Mouse (Mus musculus) G1E (cell line): Measurements from ENCODE around the gene Hoxd9. TPM values are rescaled to one million over a fixed set of nuclear protein-coding genes. Genes with fewer than 3 reads are reported as not detected.

ENCODE experiments used
- ATAC-seq: 2 replicates; pipeline ENCODE4 v1.8.0; 2016; ENCODE audit warnings: mild to moderate bottlenecking; ENCODE audit not compliant: insufficient number of reproducible peaks, poor library complexity, low FRiP score, severe bottlenecking; ENCODE audit errors: extremely low read depth
- DNase-seq: peaks from one replicate; pipeline ENCODE4 v3.0.0; 2012; ENCODE audit warnings: low spot score
- H3K27me3 ChIP-seq: 2 replicates; pipeline ENCODE4 v1.6.1; 2012; ENCODE audit warnings: mild to moderate bottlenecking, low read length, inconsistent platforms; ENCODE audit not compliant: insufficient read depth
- H3K36me3 ChIP-seq: replicated peaks from 2 replicates; pipeline ENCODE3; 2012; ENCODE audit warnings: mild to moderate bottlenecking, inconsistent platforms
- H3K4me1 ChIP-seq: 2 replicates; pipeline ENCODE4 v1.6.1; 2012; ENCODE audit warnings: low read depth, low read length, inconsistent platforms, mixed read lengths; ENCODE audit not compliant: insufficient read depth
- H3K4me3 ChIP-seq: 2 replicates; pipeline ENCODE4 v1.5.1; 2012; ENCODE audit warnings: low read depth, mild to moderate bottlenecking, inconsistent platforms, low read length, moderate library complexity, mixed read lengths
- H3K9me3 ChIP-seq: replicated peaks from 2 replicates; pipeline ENCODE4 v1.6.1; 2012; ENCODE audit warnings: inconsistent platforms
- CTCF ChIP-seq: IDR thresholded peaks from 2 replicates; pipeline ENCODE4 v1.5.1; 2012; ENCODE audit warnings: low read depth, low read length, inconsistent platforms, mixed read lengths
- GATA1 ChIP-seq: IDR thresholded peaks from 2 replicates; pipeline ENCODE4 v1.6.1; 2012; ENCODE audit warnings: borderline replicate concordance, low read length, inconsistent platforms, mixed read lengths
- GATA2 ChIP-seq: IDR thresholded peaks from 2 replicates; pipeline ENCODE4 v1.6.1; 2012; ENCODE audit warnings: low read depth, low read length, inconsistent platforms, borderline replicate concordance
- POLR2AphosphoS5 ChIP-seq: IDR thresholded peaks from 2 replicates; pipeline ENCODE4 v1.6.1; 2012; ENCODE audit warnings: low read depth, low read length, inconsistent platforms; ENCODE audit not compliant: insufficient replicate concordance
- TAL1 ChIP-seq: conservative IDR thresholded peaks from 2 replicates; pipeline ENCODE4 v1.6.1; 2012; ENCODE audit warnings: low read depth, low read length, inconsistent platforms, mixed read lengths
- polyA plus RNA-seq: library from polyadenylated mRNA; stranded (reverse); fragments of >175 nt; gene quantifications from 2 replicates; pipeline ENCODE4 v1.2.3, GENCODE M21; 2012
- total RNA-seq, 2 experiments: library from RNA; stranded (forward) in 1 of 2; stranded (reverse) in 1 of 2; fragments of 200-1000 nt in 1 of 2; fragments of >200 nt in 1 of 2; fragmentation: Nextera tagmentation in 1 of 2; gene quantifications; 2 replicates each; pipeline ENCODE4 v1.2.3; 2014 to 2017

The Hoxd9 gene
- total and polyA plus RNA-seq, 3 experiments, result not detected

GRCm38 (mm10) chr2:74747006-74747405 lies 49.5 kb downstream of the Hoxd9 start:
- Histone ChIP-seq H3K36me3 (no peaks in the 10 kb centered on the region), H3K27me3 (peaks cover 35% of the 10 kb centered on the region), H3K4me1 (peaks cover 6% of the 10 kb centered on the region; the same call in 1 of the 2 replicates), H3K4me3 (no peak overlapping the region), H3K9me3 (peaks cover 13% of the 10 kb centered on the region; the same call in 1 of the 2 replicates)
- ATAC-seq, result no peak
- TF ChIP-seq GATA2, result no peak
- TF ChIP-seq POLR2AphosphoS5, result no peak
- TF ChIP-seq TAL1, result no peak
- no peak for TF ChIP-seq GATA1
- TF ChIP-seq CTCF, result no peak
- DNase-seq, result no peak

GRCm38 (mm10) chr2:74747661-74748141 lies 50.2 kb downstream of the Hoxd9 start:
- no peaks in the 10 kb centered on the region for H3K36me3 ChIP-seq
- peaks cover 13% of the 10 kb centered on the region; the same call in 1 of the 2 replicates for H3K9me3 ChIP-seq
- no peak overlapping the region for H3K4me3 ChIP-seq
- peaks cover 35% of the 10 kb centered on the region for H3K27me3 ChIP-seq
- TF ChIP-seq POLR2AphosphoS5 (no peak), GATA1 (no peak), GATA2 (no peak), CTCF (no peak), TAL1 (no peak)
- H3K4me1 ChIP-seq, result peaks cover 6% of the 10 kb centered on the region; the same call in 1 of the 2 replicates
- DNase-seq (no peak), ATAC-seq (no peak)

GRCm38 (mm10) chr2:74748436-74748995 lies 51.0 kb downstream of the Hoxd9 start:
- no peaks in the 10 kb centered on the region for H3K36me3 ChIP-seq
- no peak overlapping the region for H3K4me3 ChIP-seq
- H3K27me3 ChIP-seq, result peaks cover 42% of the 10 kb centered on the region
- peaks cover 15% of the 10 kb centered on the region; the same call in 1 of the 2 replicates for H3K9me3 ChIP-seq
- DNase-seq, result no peak
- TF ChIP-seq TAL1, result no peak
- no peak for TF ChIP-seq CTCF
- TF ChIP-seq POLR2AphosphoS5, result no peak
- H3K4me1 ChIP-seq, result peaks cover 6% of the 10 kb centered on the region; the same call in 1 of the 2 replicates
- no peak for ATAC-seq

- DNase-seq (no peak), ATAC-seq (no peak)
- peaks cover 6% of the 10 kb centered on the region; the same call in 1 of the 2 replicates for H3K4me1 ChIP-seq
- no peaks in the 10 kb centered on the region for H3K36me3 ChIP-seq
- H3K27me3 ChIP-seq, result peaks cover 35% of the 10 kb centered on the region
- no peak overlapping the region for H3K4me3 ChIP-seq
- TF ChIP-seq POLR2AphosphoS5, result no peak
- TF ChIP-seq TAL1, result no peak
- TF ChIP-seq GATA1, result no peak
- peaks cover 15% of the 10 kb centered on the region; the same call in 1 of the 2 replicates for H3K9me3 ChIP-seq
These were observed 52.0 kb downstream of the Hoxd9 start for GRCm38 (mm10) chr2:74749337-74750121.

Other genes with a start within 250 kb of the Hoxd9 start
- 49.3 and 96.8 TPM in 2 replicates for gene Lnpk, start 118.3 kb upstream of the Hoxd9 start, total RNA-seq (2014; fragmentation: Nextera tagmentation)
- 44.5 and 49.1 TPM in 2 replicates for gene Lnpk, start 118.3 kb upstream of the Hoxd9 start, total RNA-seq (2017)
- gene Lnpk, start 118.3 kb upstream of the Hoxd9 start, polyA plus RNA-seq, result 8.5 and 15.2 TPM in 2 replicates
- not detected in 2 replicates for gene Evx2, start 38.2 kb upstream of the Hoxd9 start, total RNA-seq (2014; fragmentation: Nextera tagmentation)
- gene Evx2, start 38.2 kb upstream of the Hoxd9 start, total RNA-seq (2017), result 0.05 TPM in 1 of 2 replicates, not detected in the other
- gene Evx2, start 38.2 kb upstream of the Hoxd9 start, polyA plus RNA-seq, result not detected in 2 replicates
- not detected in 2 replicates for gene Hoxd13, start 29.4 kb upstream of the Hoxd9 start, total RNA-seq (2014; fragmentation: Nextera tagmentation)
- 0.05 and 0.17 TPM in 2 replicates for gene Hoxd13, start 29.4 kb upstream of the Hoxd9 start, total RNA-seq (2017)
- not detected in 2 replicates for gene Hoxd13, start 29.4 kb upstream of the Hoxd9 start, polyA plus RNA-seq
- not detected in 2 replicates for gene Hoxd12, start 22.7 kb upstream of the Hoxd9 start, total RNA-seq (2014; fragmentation: Nextera tagmentation)
- gene Hoxd12, start 22.7 kb upstream of the Hoxd9 start, total RNA-seq (2017), result not detected in 2 replicates
- gene Hoxd12, start 22.7 kb upstream of the Hoxd9 start, polyA plus RNA-seq, result not detected in 2 replicates
- gene Hoxd11, start 18.2 kb upstream of the Hoxd9 start, total RNA-seq (2014; fragmentation: Nextera tagmentation), result not detected in 2 replicates
- gene Hoxd11, start 18.2 kb upstream of the Hoxd9 start, total RNA-seq (2017), result 0.05 and 0.06 TPM in 2 replicates
- not detected in 2 replicates for gene Hoxd11, start 18.2 kb upstream of the Hoxd9 start, polyA plus RNA-seq
- gene Hoxd10, start 5.8 kb upstream of the Hoxd9 start, total RNA-seq (2014; fragmentation: Nextera tagmentation), result not detected in 2 replicates
- gene Hoxd10, start 5.8 kb upstream of the Hoxd9 start, total RNA-seq (2017), result 0.12 and 0.22 TPM in 2 replicates
- gene Hoxd10, start 5.8 kb upstream of the Hoxd9 start, polyA plus RNA-seq, result not detected in 2 replicates
- gene Hoxd8, start 6.9 kb downstream of the Hoxd9 start, total RNA-seq (2014; fragmentation: Nextera tagmentation), result not detected in 2 replicates
- gene Hoxd8, start 6.9 kb downstream of the Hoxd9 start, total RNA-seq (2017), result not detected in 2 replicates
- gene Hoxd8, start 6.9 kb downstream of the Hoxd9 start, polyA plus RNA-seq, result not detected in 2 replicates
- gene Hoxd3, start 14.2 kb downstream of the Hoxd9 start, total RNA-seq (2014; fragmentation: Nextera tagmentation), result 0.29 and 0.75 TPM in 2 replicates
- gene Hoxd3, start 14.2 kb downstream of the Hoxd9 start, total RNA-seq (2017), result 0.22 TPM in 1 of 2 replicates, not detected in the other
- 0.17 TPM in 1 of 2 replicates, not detected in the other for gene Hoxd3, start 14.2 kb downstream of the Hoxd9 start, polyA plus RNA-seq
- gene Hoxd4, start 14.2 kb downstream of the Hoxd9 start, total RNA-seq (2014; fragmentation: Nextera tagmentation), result 4.7 and 8.7 TPM in 2 replicates
- gene Hoxd4, start 14.2 kb downstream of the Hoxd9 start, total RNA-seq (2017), result 2.6 and 4.4 TPM in 2 replicates
- 10.8 and 14.3 TPM in 2 replicates for gene Hoxd4, start 14.2 kb downstream of the Hoxd9 start, polyA plus RNA-seq
- 1.2 TPM in 1 of 2 replicates, not detected in the other for gene Gm28230, start 29.0 kb downstream of the Hoxd9 start, total RNA-seq (2014; fragmentation: Nextera tagmentation)
- gene Gm28230, start 29.0 kb downstream of the Hoxd9 start, total RNA-seq (2017), result 0.23 and 0.33 TPM in 2 replicates
- gene Gm28230, start 29.0 kb downstream of the Hoxd9 start, polyA plus RNA-seq, result 0.52 and 0.55 TPM in 2 replicates
- not detected in 2 replicates for gene Hoxd1, start 65.3 kb downstream of the Hoxd9 start, total RNA-seq (2014; fragmentation: Nextera tagmentation)
- 0.05 and 0.06 TPM in 2 replicates for gene Hoxd1, start 65.3 kb downstream of the Hoxd9 start, total RNA-seq (2017)
- not detected in 2 replicates for gene Hoxd1, start 65.3 kb downstream of the Hoxd9 start, polyA plus RNA-seq
- gene Mtx2, start 128.1 kb downstream of the Hoxd9 start, total RNA-seq (2014; fragmentation: Nextera tagmentation), result 96.4 and 101 TPM in 2 replicates
- 93.3 and 129 TPM in 2 replicates for gene Mtx2, start 128.1 kb downstream of the Hoxd9 start, total RNA-seq (2017)
- gene Mtx2, start 128.1 kb downstream of the Hoxd9 start, polyA plus RNA-seq, result 69.9 and 95.4 TPM in 2 replicates